Mouse (Mus musculus) MEL (cell line): ENCODE measurements around the gene Polr3a. TPM values are rescaled to one million over a fixed set of nuclear protein-coding genes. Genes with fewer than 3 reads are reported as not detected.

Experiments
- DNase-seq: peaks from one replicate; pipeline ENCODE4 v3.0.0; 2011; ENCODE audit warnings: low read depth, low spot score
- H3K27ac ChIP-seq: 2 replicates; pipeline ENCODE4 v1.5.1; 2012; ENCODE audit warnings: low read depth, mild to moderate bottlenecking, control low read depth, low read length, moderate library complexity; ENCODE audit not compliant: control insufficient read depth
- H3K27me3 ChIP-seq, 2 experiments: fragments of 150-350 bp in 1 of 2; sonication (generic) in 1 of 2; 2 replicates each; pipeline ENCODE4 v1.6.1; 2012; ENCODE audit warnings: low read length in 2 of 2, mild to moderate bottlenecking in 2 of 2, improper control_type of control experiment in 1 of 2, moderate library complexity in 1 of 2; ENCODE audit not compliant: insufficient read depth in 2 of 2, control insufficient read depth in 1 of 2
- H3K36me3 ChIP-seq, 2 experiments: 2 replicates each; pipeline ENCODE4 v1.6.1; 2012 to 2014; ENCODE audit warnings: low read length in 2 of 2, improper control_type of control experiment in 1 of 2, inconsistent platforms in 1 of 2, mild to moderate bottlenecking in 1 of 2; ENCODE audit not compliant: insufficient read depth in 2 of 2, control insufficient read depth in 1 of 2
- H3K4me1 ChIP-seq, 2 experiments: fragments of 150-350 bp in 1 of 2; sonication (generic) in 1 of 2; 2 replicates each; pipeline ENCODE4 v1.6.1; 2012; ENCODE audit warnings: low read length in 2 of 2, improper control_type of control experiment in 1 of 2, mild to moderate bottlenecking in 1 of 2; ENCODE audit not compliant: insufficient read depth in 2 of 2, control insufficient read depth in 1 of 2
- H3K4me3 ChIP-seq, 2 experiments: fragments of 150-350 bp in 1 of 2; sonication (generic) in 1 of 2; 2 replicates each; pipeline ENCODE4 v1.5.1; 2012; ENCODE audit warnings: low read depth in 2 of 2, low read length in 2 of 2, mild to moderate bottlenecking in 2 of 2, moderate library complexity in 2 of 2, control low read depth in 1 of 2, improper control_type of control experiment in 1 of 2; ENCODE audit not compliant: control insufficient read depth in 1 of 2, insufficient read depth in 1 of 2
- H3K79me2 ChIP-seq: 2 replicates; pipeline ENCODE4 v1.6.1; 2012; ENCODE audit warnings: mild to moderate bottlenecking, low read length, moderate library complexity; ENCODE audit not compliant: control insufficient read depth, poor library complexity, insufficient read depth
- H3K9ac ChIP-seq: 2 replicates; pipeline ENCODE4 v1.6.1; 2012; ENCODE audit warnings: low read depth, mild to moderate bottlenecking, control low read depth, low read length, moderate library complexity; ENCODE audit not compliant: control insufficient read depth, poor library complexity, severe bottlenecking
- H3K9me3 ChIP-seq: fragments of 150-350 bp; sonication (generic); replicated peaks from 2 replicates; pipeline ENCODE4 v1.6.1; 2012; ENCODE audit warnings: mild to moderate bottlenecking, low read length, improper control_type of control experiment, moderate library complexity; ENCODE audit not compliant: insufficient read depth
- BHLHE40 ChIP-seq: IDR thresholded peaks from 2 replicates; pipeline ENCODE4 v1.6.1; 2012; ENCODE audit warnings: low read depth, mild to moderate bottlenecking, inconsistent platforms, low read length, improper control_type of control experiment, borderline replicate concordance
- CHD1 ChIP-seq: IDR thresholded peaks from 2 replicates; pipeline ENCODE4 v1.6.1; 2012; ENCODE audit warnings: low read depth, mild to moderate bottlenecking, inconsistent platforms, low read length, improper control_type of control experiment
- CHD2 ChIP-seq: IDR thresholded peaks from 2 replicates; pipeline ENCODE4 v1.6.1; 2011; ENCODE audit warnings: low read length, improper control_type of control experiment
- E2F4 ChIP-seq: IDR thresholded peaks from 2 replicates; pipeline ENCODE4 v1.6.1; 2011; ENCODE audit warnings: low read depth, low read length, improper control_type of control experiment, borderline replicate concordance
- ELF1 ChIP-seq: IDR thresholded peaks from 2 replicates; pipeline ENCODE4 v1.6.1; 2014; ENCODE audit warnings: low read depth, mild to moderate bottlenecking, inconsistent platforms, low read length, improper control_type of control experiment, moderate library complexity
- GABPA ChIP-seq: IDR thresholded peaks from 2 replicates; pipeline ENCODE4 v1.6.1; 2012; ENCODE audit warnings: low read depth, mild to moderate bottlenecking, inconsistent platforms, low read length, improper control_type of control experiment, moderate library complexity
- HCFC1 ChIP-seq: IDR thresholded peaks from 2 replicates; pipeline ENCODE4 v1.6.1; 2012; ENCODE audit warnings: low read depth, mild to moderate bottlenecking, inconsistent platforms, low read length, improper control_type of control experiment, moderate library complexity
- JUND ChIP-seq: IDR thresholded peaks from 2 replicates; pipeline ENCODE4 v1.6.1; 2011; ENCODE audit warnings: low read depth, mild to moderate bottlenecking, improper control_type of control experiment, low read length
- MAZ ChIP-seq: IDR thresholded peaks from 2 replicates; pipeline ENCODE4 v1.6.1; 2012; ENCODE audit warnings: low read depth, mild to moderate bottlenecking, inconsistent platforms, low read length, improper control_type of control experiment
- MEF2A ChIP-seq: IDR thresholded peaks from 2 replicates; pipeline ENCODE4 v1.6.1; 2014; ENCODE audit warnings: low read depth, mild to moderate bottlenecking, inconsistent platforms, low read length, improper control_type of control experiment; ENCODE audit not compliant: poor library complexity, insufficient replicate concordance, severe bottlenecking; ENCODE audit errors: extremely low read depth
- MXI1 ChIP-seq: IDR thresholded peaks from 2 replicates; pipeline ENCODE4 v1.6.1; 2011; ENCODE audit warnings: mild to moderate bottlenecking, low read depth, low read length, improper control_type of control experiment
- MYB ChIP-seq: IDR thresholded peaks from 2 replicates; pipeline ENCODE4 v1.6.1; 2011; ENCODE audit warnings: mild to moderate bottlenecking, low read depth, low read length, improper control_type of control experiment
- POLR2A ChIP-seq, 2 experiments: IDR thresholded peaks; 2 replicates each; pipeline ENCODE4 v1.6.1; 2011 to 2012; ENCODE audit warnings: low read length in 2 of 2, mild to moderate bottlenecking in 2 of 2, control low read depth in 1 of 2, improper control_type of control experiment in 1 of 2, low read depth in 1 of 2, moderate library complexity in 1 of 2; ENCODE audit not compliant: control insufficient read depth in 1 of 2, insufficient read depth in 1 of 2, poor library complexity in 1 of 2
- POLR2AphosphoS5 ChIP-seq: IDR thresholded peaks from 2 replicates; pipeline ENCODE4 v1.6.1; 2012; ENCODE audit warnings: low read depth, borderline replicate concordance, mild to moderate bottlenecking, inconsistent platforms, low read length, moderate library complexity, mixed read lengths
- RAD21 ChIP-seq: IDR thresholded peaks from 2 replicates; pipeline ENCODE4 v1.6.1; 2011; ENCODE audit warnings: mild to moderate bottlenecking, low read depth, low read length, improper control_type of control experiment
- RCOR1 ChIP-seq: IDR thresholded peaks from 2 replicates; pipeline ENCODE4 v1.6.1; 2012; ENCODE audit warnings: low read depth, mild to moderate bottlenecking, inconsistent platforms, low read length, improper control_type of control experiment
- SIN3A ChIP-seq: IDR thresholded peaks from 2 replicates; pipeline ENCODE4 v1.6.1; 2012; ENCODE audit warnings: low read length, improper control_type of control experiment, inconsistent platforms
- TBP ChIP-seq: IDR thresholded peaks from 2 replicates; pipeline ENCODE4 v1.8.0; 2011; ENCODE audit warnings: low read depth, low read length, improper control_type of control experiment
- USF1 ChIP-seq: IDR thresholded peaks from 2 replicates; pipeline ENCODE4 v1.6.1; 2014; ENCODE audit warnings: low read depth, mild to moderate bottlenecking, inconsistent platforms, low read length, improper control_type of control experiment, moderate library complexity
- ZKSCAN1 ChIP-seq: IDR thresholded peaks from 2 replicates; pipeline ENCODE4 v1.6.1; 2012; ENCODE audit warnings: low read depth, mild to moderate bottlenecking, inconsistent platforms, low read length, improper control_type of control experiment, moderate library complexity
- polyA plus RNA-seq, 2 experiments: library from polyadenylated mRNA; stranded (reverse) in 1 of 2; unstranded in 1 of 2; fragments of >175 nt in 1 of 2; fragments of >200 nt in 1 of 2; gene quantifications; 2 replicates each; pipeline versions ENCODE4 v1.2.1 to v1.2.4; 2012; ENCODE audit warnings: low replicate concordance in 2 of 2, low read depth in 1 of 2; ENCODE audit not compliant: insufficient read length in 2 of 2, insufficient read depth in 1 of 2, missing spikeins in 1 of 2
- total RNA-seq: library from RNA; depleted of rRNA; stranded (reverse); fragments of 300-350 nt; gene quantifications from 2 replicates; pipeline ENCODE4 v1.2.3, GENCODE M21; 2012

Polr3a gene
- total and polyA plus RNA-seq, 3 experiments: 22.8 to 26.6 TPM; not detected in 1

DNA sequence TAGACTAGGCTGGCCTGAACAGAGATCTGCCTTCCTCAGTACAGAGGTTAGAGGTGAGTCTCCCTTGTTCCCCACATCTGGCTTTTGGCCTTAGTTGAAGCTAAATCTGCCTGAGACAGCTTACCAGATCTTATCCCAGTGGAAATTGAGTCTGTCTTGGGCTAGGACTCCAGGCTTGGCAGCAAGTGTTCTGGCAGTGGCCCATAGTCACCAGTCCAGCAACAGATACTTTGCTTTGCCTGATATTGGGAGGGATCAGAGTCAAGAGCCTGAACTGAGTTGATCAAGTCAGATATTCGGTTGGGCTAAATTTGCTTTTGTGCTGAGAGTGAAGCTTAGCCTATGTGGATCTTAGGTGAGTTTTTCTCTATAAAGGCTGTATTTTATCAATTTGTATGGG is 9.6 kb upstream of the Polr3a start:
- H3K79me2 ChIP-seq: peaks cover 37% of the 10 kb centered on the region
- peak; percentile 23 for DNase-seq
- TF ChIP-seq POLR2A (IDR thresholded peaks at IDR 0.05; ENCODE audit: control insufficient read depth in 1 of 2, insufficient read depth in 1 of 2, low read depth in 1 of 2, low read length in 2 of 2, poor library complexity in 1 of 2) (peak in 1 of 2 experiments; percentile 55; a peak in 1 of 4 replicates), ELF1 (no peak)
- TF ChIP-seq, all 39 proteins: peak for 1
- H3K4me3 ChIP-seq: no peak overlapping the region
- H3K27me3 ChIP-seq: no peaks in the 10 kb centered on the region
- H3K9me3 ChIP-seq: no peaks in the 10 kb centered on the region
- no peak overlapping the region; the same call in 1 of the 2 replicates for H3K27ac ChIP-seq
- H3K9ac ChIP-seq: no peak overlapping the region
- H3K36me3 ChIP-seq: peaks cover 41 to 47% of the 10 kb centered on the region in 2 experiments
- peaks cover 0 to 18% of the 10 kb centered on the region in 2 experiments; a peak in 2 of 4 replicates for H3K4me1 ChIP-seq

DNA sequence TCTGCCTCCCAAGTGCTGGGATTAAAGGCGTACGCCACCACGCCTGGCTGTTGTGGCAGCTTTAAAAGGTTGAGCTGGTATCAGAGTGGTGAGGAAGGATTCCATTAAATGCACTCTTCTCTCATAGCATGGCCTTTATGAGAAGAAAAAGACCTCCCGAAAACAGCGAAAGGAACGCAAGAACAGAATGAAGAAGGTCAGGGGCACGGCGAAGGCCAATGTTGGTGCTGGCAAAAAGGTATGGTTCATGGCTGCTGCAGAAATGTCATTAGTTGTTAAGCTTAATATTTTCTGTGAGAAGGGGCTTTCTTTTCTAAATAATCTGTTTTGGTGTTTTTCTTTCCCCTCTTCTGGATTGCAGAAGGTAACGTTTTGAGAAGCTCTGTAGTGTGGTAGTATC is 6.4 kb upstream of the Polr3a start:
- Histone ChIP-seq H3K27ac (peak overlapping the region; percentile 32), H3K9me3 (no peaks in the 10 kb centered on the region), H3K79me2 (peaks cover 47% of the 10 kb centered on the region), H3K27me3 (no peaks in the 10 kb centered on the region), H3K9ac (peak overlapping the region; percentile 100), H3K4me3 (peak overlapping the region; percentile 87 to 97), H3K36me3 (peaks cover 41 to 46% of the 10 kb centered on the region in 2 experiments), H3K4me1 (peaks cover 0 to 18% of the 10 kb centered on the region in 2 experiments; a peak in 2 of 4 replicates)
- peak; percentile 42 for DNase-seq
- TF ChIP-seq CHD1: peak; percentile 30; the same call in 1 of the 2 replicates
- no peak for TF ChIP-seq GABPA
- no peak for TF ChIP-seq BHLHE40
- TF ChIP-seq POLR2A (IDR thresholded peaks at IDR 0.05; ENCODE audit: control insufficient read depth in 1 of 2, insufficient read depth in 1 of 2, low read depth in 1 of 2, low read length in 2 of 2, poor library complexity in 1 of 2): peak in 1 of 2 experiments; percentile 43; a peak in 2 of 4 replicates
- peak; percentile 2; the same call in 1 of the 2 replicates for TF ChIP-seq MXI1

DNA sequence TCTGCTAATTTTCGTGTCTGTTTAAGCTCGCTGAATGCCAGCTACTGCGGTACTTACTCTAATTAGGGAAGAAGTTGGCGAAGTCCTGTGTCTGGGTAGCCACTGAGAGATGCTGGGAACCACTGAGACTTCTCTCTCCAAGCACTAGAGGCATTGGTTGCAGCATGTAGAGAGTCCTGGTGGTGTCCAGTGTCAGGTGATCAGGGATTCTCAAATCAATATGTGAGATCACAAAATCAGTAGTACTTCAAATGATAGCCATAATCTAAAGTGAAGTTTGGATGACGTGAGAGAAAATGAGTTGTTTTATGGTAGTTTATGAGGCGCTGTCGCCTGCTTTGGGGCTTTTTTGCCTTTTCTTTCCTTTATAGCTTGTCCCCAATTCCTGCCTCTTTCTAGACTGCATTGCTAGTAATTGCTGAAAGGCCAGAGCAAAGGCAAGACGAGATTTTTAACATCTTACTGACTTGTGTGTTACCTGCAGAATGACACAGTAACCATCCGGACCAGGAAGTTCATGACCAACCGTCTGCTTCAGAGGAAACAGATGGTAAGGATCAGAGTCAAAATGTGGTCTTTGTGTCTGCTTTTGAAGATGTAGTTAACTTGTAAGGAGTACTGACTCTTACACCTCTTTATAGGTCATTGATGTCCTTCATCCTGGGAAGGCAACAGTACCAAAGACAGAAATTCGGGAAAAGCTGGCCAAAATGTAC is 4.6 kb upstream of the Polr3a start:
- H3K4me1 ChIP-seq: peaks cover 0 to 18% of the 10 kb centered on the region in 2 experiments; a peak in 2 of 4 replicates
- H3K36me3 ChIP-seq: peaks cover 36 to 38% of the 10 kb centered on the region in 2 experiments
- peak overlapping the region; percentile 100 for H3K9ac ChIP-seq
- H3K9me3 ChIP-seq: no peaks in the 10 kb centered on the region
- H3K79me2 ChIP-seq: peaks cover 51% of the 10 kb centered on the region
- peak overlapping the region; percentile 87 to 97 for H3K4me3 ChIP-seq
- no peak for TF ChIP-seq MYB
- TF ChIP-seq E2F4: no peak
- TF ChIP-seq RCOR1: no peak
- no peak for TF ChIP-seq CHD2
- no peak for TF ChIP-seq JUND
- TF ChIP-seq HCFC1: no peak
- peak; percentile 56; the same call in 1 of the 2 replicates for TF ChIP-seq SIN3A
- TF ChIP-seq MAZ: no peak
- peak; percentile 44; the same call in 1 of the 2 replicates for TF ChIP-seq TBP
- TF ChIP-seq CHD1: peak; percentile 82; the same call in 1 of the 2 replicates
- 0 out of 2 replicates have a peak, but pooled peaks have one; percentile 10 for TF ChIP-seq POLR2AphosphoS5
- TF ChIP-seq RAD21: no peak
- TF ChIP-seq MEF2A: no peak
- no peak for TF ChIP-seq ELF1
- TF ChIP-seq USF1: peak; percentile 41; the same call in 1 of the 2 replicates
- TF ChIP-seq ZKSCAN1: no peak
- TF ChIP-seq GABPA: no peak
- no peak for TF ChIP-seq POLR2A (IDR thresholded peaks at IDR 0.05; ENCODE audit: control insufficient read depth in 1 of 2, insufficient read depth in 1 of 2, low read depth in 1 of 2, low read length in 2 of 2, poor library complexity in 1 of 2)
- peak overlapping the region; percentile 66 for H3K27ac ChIP-seq
- H3K27me3 ChIP-seq: no peaks in the 10 kb centered on the region
- peak; percentile 55 for DNase-seq
